In the genomic region with DNA sequence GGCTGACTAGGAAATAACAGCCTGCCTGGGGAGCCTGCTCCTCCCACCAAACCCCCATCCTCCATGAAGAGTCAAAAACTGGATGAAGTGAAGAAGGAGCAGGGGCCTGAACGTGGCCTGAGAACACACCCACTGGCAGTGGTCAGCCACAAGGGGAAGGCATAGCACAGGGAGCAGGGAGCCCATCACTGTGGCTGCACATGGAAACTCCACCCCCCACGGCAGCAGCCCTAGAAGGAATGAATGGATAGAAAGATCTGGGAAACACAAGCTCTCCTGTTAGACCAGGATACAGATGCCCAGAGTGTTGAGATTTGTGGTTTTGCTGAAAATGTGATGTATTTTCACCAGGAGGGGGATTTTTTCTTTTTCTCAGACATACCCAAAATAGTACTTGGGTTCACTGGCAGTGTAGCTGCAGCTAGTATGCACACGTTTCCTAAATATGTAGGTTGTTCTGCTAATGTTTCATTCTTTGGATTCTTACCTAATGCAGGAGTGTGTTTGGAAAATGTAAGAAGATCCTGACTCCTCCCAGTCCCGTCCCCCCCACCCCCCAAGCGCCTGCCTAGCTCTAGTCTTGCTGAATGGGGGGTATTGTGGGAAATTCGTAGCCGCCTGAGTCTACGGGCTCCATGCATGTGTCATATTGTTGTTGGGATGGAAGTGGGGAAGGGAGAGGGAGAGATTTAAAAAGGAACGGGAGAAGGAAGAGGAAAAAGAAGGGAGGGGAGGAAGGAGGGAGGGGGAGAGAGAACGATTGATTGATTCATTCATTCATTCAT, we compare ENCODE assay signal across 9 mouse cellular contexts. TPM values are rescaled to one million over a fixed set of nuclear protein-coding genes. Genes with fewer than 3 reads are reported as not detected.
DNase-seq lines count a peak whose midpoint lies in the region; ATAC-seq lines count a peak whose summit lies in the region.
"Had no signal": no experiment of that assay in that cellular context is flagged by ENCODE, and none has a peak within 500 bp of the region (broad histone marks: within the 10 kb centered on the region; RNA-seq: fewer than 3 reads in every experiment).

No protein-coding gene starts in this region.

- no peak overlapping the region for H3K4me3 ChIP-seq in limb, embryonic 11.5 days (ENCODE audit: low read depth, low read length)
- H3K4me3 ChIP-seq in limb, embryonic 10.5 days: no peak overlapping the region
- H3K4me3 ChIP-seq in embryonic facial prominence, embryonic 13.5 days: no peak overlapping the region
- H3K4me3 ChIP-seq in hindbrain, embryonic 16.5 days (ENCODE audit: low read length): no peak overlapping the region
- H3K4me3 ChIP-seq: heart, embryonic 13.5 days had no signal

- no peaks in the 10 kb centered on the region for H3K27me3 ChIP-seq in limb, embryonic 11.5 days (ENCODE audit: control insufficient read depth, insufficient read depth, low read length)
- H3K27me3 ChIP-seq in limb, embryonic 10.5 days (ENCODE audit: low read depth, poor library complexity, severe bottlenecking): no peaks in the 10 kb centered on the region
- no peaks in the 10 kb centered on the region for H3K27me3 ChIP-seq in embryonic facial prominence, embryonic 13.5 days
- no peaks in the 10 kb centered on the region for H3K27me3 ChIP-seq in hindbrain, embryonic 16.5 days (replicated peaks; ENCODE audit: control insufficient read depth, insufficient read depth, low read length)
- H3K27me3 ChIP-seq: heart, embryonic 13.5 days had no signal

- no peak for ATAC-seq in limb, embryonic 11.5 days (ENCODE audit: insufficient number of reproducible peaks, low FRiP score, low TSS enrichment, low read depth)
- peak; percentile 49; the same call in 1 of the 2 replicates for ATAC-seq in embryonic facial prominence, embryonic 13.5 days (ENCODE audit: insufficient number of reproducible peaks, insufficient read depth, low FRiP score, low TSS enrichment, low read depth)
- 0 out of 2 replicates have a peak, but pooled peaks have one; percentile 56 for ATAC-seq in hindbrain, embryonic 16.5 days

- peak; percentile 29 for DNase-seq in limb, embryonic 11.5 days (ENCODE audit: low spot score)
- no peak for DNase-seq in limb, embryonic 10.5 days (ENCODE audit: low spot score)
- peak; percentile 42 for DNase-seq in right cerebral cortex, postnatal 14 days
- DNase-seq in kidney, adult 9 months: no peak
- DNase-seq in gastrocnemius, adult 18-20 months (ENCODE audit: low spot score): no peak
- no peak for DNase-seq in adrenal gland, adult 18-20 months (ENCODE audit: low spot score in 2 of 2)

- H3K36me3 ChIP-seq in limb, embryonic 11.5 days (ENCODE audit: control insufficient read depth, insufficient read depth, low read length): no peaks in the 10 kb centered on the region
- no peaks in the 10 kb centered on the region for H3K36me3 ChIP-seq in limb, embryonic 10.5 days
- no peaks in the 10 kb centered on the region for H3K36me3 ChIP-seq in embryonic facial prominence, embryonic 13.5 days
- H3K36me3 ChIP-seq in hindbrain, embryonic 16.5 days (ENCODE audit: control insufficient read depth, insufficient read depth, low read length): no peaks in the 10 kb centered on the region
- H3K36me3 ChIP-seq: heart, embryonic 13.5 days had no signal

- no peak overlapping the region for H3K27ac ChIP-seq in limb, embryonic 11.5 days (replicated peaks; ENCODE audit: low read depth, low read length)
- H3K27ac ChIP-seq in limb, embryonic 10.5 days: no peak overlapping the region
- peak overlapping the region; percentile 89 for H3K27ac ChIP-seq in embryonic facial prominence, embryonic 13.5 days
- peak overlapping the region; percentile 29 for H3K27ac ChIP-seq in hindbrain, embryonic 16.5 days (ENCODE audit: low read depth, low read length)
- H3K27ac ChIP-seq: heart, embryonic 13.5 days had no signal

- H3K4me2 ChIP-seq in limb, embryonic 11.5 days (ENCODE audit: low read depth, severe bottlenecking): no peak overlapping the region
- peak overlapping the region; percentile 31 for H3K4me2 ChIP-seq in embryonic facial prominence, embryonic 13.5 days
- no peak overlapping the region for H3K4me2 ChIP-seq in hindbrain, embryonic 16.5 days (ENCODE audit: low read length)
- H3K4me2 ChIP-seq: heart, embryonic 13.5 days had no signal

- H3K4me1 ChIP-seq in limb, embryonic 11.5 days (ENCODE audit: control insufficient read depth, insufficient read depth, low read length): no peaks in the 10 kb centered on the region; the same call in 1 of the 2 replicates
- peaks cover 16% of the 10 kb centered on the region for H3K4me1 ChIP-seq in limb, embryonic 10.5 days
- peaks cover 48% of the 10 kb centered on the region for H3K4me1 ChIP-seq in embryonic facial prominence, embryonic 13.5 days
- peaks cover 13% of the 10 kb centered on the region for H3K4me1 ChIP-seq in hindbrain, embryonic 16.5 days (ENCODE audit: control insufficient read depth, insufficient read depth, low read depth, low read length)

- H3K9ac ChIP-seq in limb, embryonic 11.5 days (ENCODE audit: low read length): no peak overlapping the region
- H3K9ac ChIP-seq in embryonic facial prominence, embryonic 13.5 days: no peak overlapping the region
- no peak overlapping the region; the same call in 1 of the 2 replicates for H3K9ac ChIP-seq in hindbrain, embryonic 16.5 days (ENCODE audit: low read depth, low read length)
- H3K9ac ChIP-seq: heart, embryonic 13.5 days had no signal

- 68% methylated on average over 10 of the region's 10 CpGs for WGBS in limb, embryonic 11.5 days
- WGBS in limb, embryonic 10.5 days: 66% methylated on average over 10 of the region's 10 CpGs
- WGBS in embryonic facial prominence, embryonic 13.5 days: 26% methylated on average over 10 of the region's 10 CpGs
- WGBS in hindbrain, embryonic 16.5 days: 64% methylated on average over 10 of the region's 10 CpGs

- H3K9me3 ChIP-seq in limb, embryonic 11.5 days (ENCODE audit: control insufficient read depth, low read length): no peaks in the 10 kb centered on the region
- H3K9me3 ChIP-seq in limb, embryonic 10.5 days (replicated peaks): no peaks in the 10 kb centered on the region
- H3K9me3 ChIP-seq in embryonic facial prominence, embryonic 13.5 days: no peaks in the 10 kb centered on the region; the same call in 1 of the 2 replicates
- H3K9me3 ChIP-seq in hindbrain, embryonic 16.5 days (ENCODE audit: control insufficient read depth, low read length): no peaks in the 10 kb centered on the region
- H3K9me3 ChIP-seq: heart, embryonic 13.5 days had no signal

RNA-seq across cellular contexts. Expression of a gene that starts 56.8 kb away (rescaled TPM):
- polyA plus RNA-seq in limb, embryonic 11.5 days (2014; fragmentation: Nextera tagmentation; extraction: Ambion mirVana): 9.7 and 11.0 TPM in 2 replicates
- 9.2 and 9.6 TPM in 2 replicates for polyA plus RNA-seq in limb, embryonic 10.5 days (2016; fragmentation: Nextera tagmentation; extraction: Ambion mirVana)
- polyA plus RNA-seq in embryonic facial prominence, embryonic 13.5 days (2015; fragmentation: Nextera tagmentation; extraction: Ambion mirVana): 30.2 and 30.4 TPM in 2 replicates
- polyA plus RNA-seq in hindbrain, embryonic 16.5 days (2015; fragmentation: Nextera tagmentation; extraction: Ambion mirVana): 18.5 and 24.4 TPM in 2 replicates
- total RNA-seq in gastrocnemius, adult 18-20 months (2021): 1 to 10 TPM; 1.6 to 2.0 TPM
- total RNA-seq in adrenal gland, adult 18-20 months (2021): 10 to 100 TPM; 34.1 to 43.9 TPM

Comparison
In these comparisons a context has a peak if more than half of its experiments do, and no peak if none do; other contexts are left out.
1. DNase-seq: peak in limb, embryonic 11.5 days (single experiment) and right cerebral cortex, postnatal 14 days (single experiment); none in limb, embryonic 10.5 days (single experiment), kidney, adult 9 months (single experiment), gastrocnemius, adult 18-20 months (single experiment) and adrenal gland, adult 18-20 months (0 of 2).
2. H3K27ac ChIP-seq: peak in embryonic facial prominence, embryonic 13.5 days (single experiment) and hindbrain, embryonic 16.5 days (single experiment); none in limb, embryonic 11.5 days (single experiment) and limb, embryonic 10.5 days (single experiment).